Mouse (Mus musculus): ENCODE measurements at regions not wholly inside any gene's neighbourhood (a gene's known extent, or its start where the extent isn't known, plus 50 kb on each side); places are given as distances from the start of the nearest gene placed in this dataset.

- ATAC-seq (no peak), DNase-seq (no peak)
- Histone ChIP-seq H3K4me2 (ENCODE audit: low read depth, low read length) (no peak overlapping the region), H3K9me3 (ENCODE audit: low read length) (no peaks in the 10 kb centered on the region), H3K4me3 (ENCODE audit: low read depth, low read length) (no peak overlapping the region), H3K4me1 (ENCODE audit: insufficient read depth) (no peaks in the 10 kb centered on the region), H3K36me3 (replicated peaks; ENCODE audit: insufficient read depth, low read length) (no peaks in the 10 kb centered on the region), H3K9ac (replicated peaks) (no peak overlapping the region), H3K27ac (ENCODE audit: low read depth) (no peak overlapping the region), H3K27me3 (ENCODE audit: insufficient read depth, low read length) (no peaks in the 10 kb centered on the region)
- TF ChIP-seq EP300 (IDR thresholded peaks at IDR 0.05; ENCODE audit: low read depth): no peak
- no peak for TF ChIP-seq CTCF (IDR thresholded peaks at IDR 0.05; ENCODE audit: low read depth)
- WGBS (ENCODE audit: insufficient replicate concordance): 4% methylated on average over 1 of the region's 1 CpGs
Observed at GRCm38 (mm10) chr3:20822226-20822625, 455.2 kb upstream of the Agtr1b start.

DNA sequence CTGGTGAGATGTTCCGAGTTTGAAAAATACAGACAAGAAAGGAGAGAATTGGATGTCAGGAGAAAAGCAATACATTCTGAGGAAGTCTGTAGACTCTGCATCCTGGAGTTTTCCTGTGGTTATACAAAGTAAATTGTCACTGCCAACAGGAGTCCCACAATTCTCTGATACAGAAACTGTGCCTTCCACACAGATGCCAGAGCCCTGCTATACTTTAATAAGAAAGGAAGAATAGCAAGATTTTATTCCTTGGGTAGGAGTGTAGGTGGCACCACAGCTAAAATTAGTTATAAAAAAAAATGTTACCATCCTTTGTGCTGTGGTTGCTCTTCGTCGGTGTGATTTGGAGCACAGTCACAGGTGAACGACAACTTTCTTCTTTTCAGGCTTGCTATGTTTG lies 454.7 kb upstream of the Agtr1b start:
- 55% methylated on average over 4 of the region's 4 CpGs for WGBS (ENCODE audit: insufficient replicate concordance)
- no peak overlapping the region for H3K4me3 ChIP-seq (ENCODE audit: low read depth, low read length)
- no peaks in the 10 kb centered on the region for H3K4me1 ChIP-seq (ENCODE audit: insufficient read depth)
- no peak overlapping the region for H3K4me2 ChIP-seq (ENCODE audit: low read depth, low read length)
- DNase-seq (no peak), ATAC-seq (no peak)
- TF ChIP-seq CTCF (IDR thresholded peaks at IDR 0.05; ENCODE audit: low read depth): no peak
- TF ChIP-seq EP300 (IDR thresholded peaks at IDR 0.05; ENCODE audit: low read depth): no peak
- H3K9ac ChIP-seq (replicated peaks): no peak overlapping the region
- H3K9me3 ChIP-seq (ENCODE audit: low read length): no peaks in the 10 kb centered on the region
- no peaks in the 10 kb centered on the region for H3K27me3 ChIP-seq (ENCODE audit: insufficient read depth, low read length)
- no peaks in the 10 kb centered on the region for H3K36me3 ChIP-seq (replicated peaks; ENCODE audit: insufficient read depth, low read length)
- H3K27ac ChIP-seq (ENCODE audit: low read depth): no peak overlapping the region

GRCm38 (mm10) chr3:20820047-20820446 lies 453.1 kb upstream of the Agtr1b start:
- no peak overlapping the region for H3K4me2 ChIP-seq (ENCODE audit: low read depth, low read length)
- no peak for TF ChIP-seq EP300 (IDR thresholded peaks at IDR 0.05; ENCODE audit: low read depth)
- TF ChIP-seq CTCF (IDR thresholded peaks at IDR 0.05; ENCODE audit: low read depth): no peak
- no peaks in the 10 kb centered on the region for H3K36me3 ChIP-seq (replicated peaks; ENCODE audit: insufficient read depth, low read length)
- H3K9ac ChIP-seq (replicated peaks): no peak overlapping the region
- no peaks in the 10 kb centered on the region for H3K9me3 ChIP-seq (ENCODE audit: low read length)
- DNase-seq: no peak
- H3K4me3 ChIP-seq (ENCODE audit: low read depth, low read length): no peak overlapping the region
- no peaks in the 10 kb centered on the region for H3K4me1 ChIP-seq (ENCODE audit: insufficient read depth)
- WGBS (ENCODE audit: insufficient replicate concordance): 93% methylated on average over 3 of the region's 3 CpGs
- no peaks in the 10 kb centered on the region for H3K27me3 ChIP-seq (ENCODE audit: insufficient read depth, low read length)
- no peak overlapping the region for H3K27ac ChIP-seq (ENCODE audit: low read depth)
- no peak for ATAC-seq

DNA sequence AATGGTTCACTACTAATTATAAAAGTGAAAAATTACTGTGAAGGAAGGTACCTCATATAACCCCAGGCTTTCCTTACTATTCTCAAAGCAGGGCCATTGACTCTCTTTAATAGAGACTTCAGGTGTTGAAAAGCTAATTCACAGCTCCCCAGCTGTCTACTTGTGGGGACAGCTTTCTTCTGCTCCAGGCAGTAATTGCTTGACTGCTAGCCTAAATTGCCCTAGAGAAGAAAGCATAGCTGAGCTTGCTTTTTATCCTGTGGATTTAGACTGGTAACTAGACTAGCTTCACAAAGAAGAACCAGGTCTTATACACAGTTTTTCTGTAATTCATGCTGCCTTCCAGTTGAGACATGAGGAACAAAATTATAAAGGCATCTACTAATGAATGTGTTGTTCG lies 452.6 kb upstream of the Agtr1b start:
- 57% methylated on average over 1 of the region's 1 CpGs for WGBS (ENCODE audit: insufficient replicate concordance)
- no peaks in the 10 kb centered on the region for H3K9me3 ChIP-seq (ENCODE audit: low read length)
- no peak for TF ChIP-seq EP300 (IDR thresholded peaks at IDR 0.05; ENCODE audit: low read depth)
- TF ChIP-seq CTCF (IDR thresholded peaks at IDR 0.05; ENCODE audit: low read depth): no peak
- no peak for ATAC-seq
- no peak overlapping the region for H3K4me3 ChIP-seq (ENCODE audit: low read depth, low read length)
- H3K27me3 ChIP-seq (ENCODE audit: insufficient read depth, low read length): no peaks in the 10 kb centered on the region
- H3K9ac ChIP-seq (replicated peaks): no peak overlapping the region
- H3K27ac ChIP-seq (ENCODE audit: low read depth): no peak overlapping the region
- no peaks in the 10 kb centered on the region for H3K4me1 ChIP-seq (ENCODE audit: insufficient read depth)
- H3K4me2 ChIP-seq (ENCODE audit: low read depth, low read length): no peak overlapping the region
- H3K36me3 ChIP-seq (replicated peaks; ENCODE audit: insufficient read depth, low read length): no peaks in the 10 kb centered on the region
- DNase-seq: no peak

- Histone ChIP-seq H3K4me3 (ENCODE audit: low read depth, low read length) (no peak overlapping the region), H3K27ac (ENCODE audit: low read depth) (no peak overlapping the region), H3K27me3 (ENCODE audit: insufficient read depth, low read length) (no peaks in the 10 kb centered on the region), H3K9ac (replicated peaks) (no peak overlapping the region), H3K4me1 (ENCODE audit: insufficient read depth) (no peaks in the 10 kb centered on the region), H3K36me3 (replicated peaks; ENCODE audit: insufficient read depth, low read length) (no peaks in the 10 kb centered on the region), H3K4me2 (ENCODE audit: low read depth, low read length) (no peak overlapping the region), H3K9me3 (ENCODE audit: low read length) (no peaks in the 10 kb centered on the region)
- ATAC-seq: no peak
- no peak for DNase-seq
- no peak for TF ChIP-seq CTCF (IDR thresholded peaks at IDR 0.05; ENCODE audit: low read depth)
- no peak for TF ChIP-seq EP300 (IDR thresholded peaks at IDR 0.05; ENCODE audit: low read depth)
- WGBS (ENCODE audit: insufficient replicate concordance): 14% methylated on average over 1 of the region's 1 CpGs
Observed at GRCm38 (mm10) chr3:20816613-20817012, 449.6 kb upstream of the Agtr1b start.

DNA sequence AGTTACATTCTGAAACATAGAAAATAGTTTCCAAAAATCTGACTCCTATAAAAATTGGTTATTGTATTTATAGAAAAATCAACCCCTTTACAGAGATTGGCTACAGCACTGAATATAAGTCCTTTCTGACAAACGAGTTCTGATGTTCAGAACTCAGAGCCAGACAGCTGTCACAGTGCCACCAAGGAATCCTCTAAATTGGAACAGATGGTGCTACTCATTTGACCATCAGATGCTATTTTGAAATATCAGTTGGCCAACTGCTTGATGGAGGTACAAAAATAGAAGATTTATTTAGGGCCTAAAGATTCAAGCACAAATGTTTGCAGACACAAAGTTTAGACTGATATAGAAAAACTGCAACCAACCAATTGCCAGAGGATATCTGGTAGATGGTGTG lies 427.3 kb upstream of the Agtr1b start:
- Histone ChIP-seq H3K9me3 (ENCODE audit: low read length) (no peaks in the 10 kb centered on the region), H3K9ac (replicated peaks) (no peak overlapping the region), H3K27ac (ENCODE audit: low read depth) (no peak overlapping the region), H3K27me3 (ENCODE audit: insufficient read depth, low read length) (no peaks in the 10 kb centered on the region), H3K36me3 (replicated peaks; ENCODE audit: insufficient read depth, low read length) (no peaks in the 10 kb centered on the region), H3K4me1 (ENCODE audit: insufficient read depth) (no peaks in the 10 kb centered on the region), H3K4me2 (ENCODE audit: low read depth, low read length) (no peak overlapping the region), H3K4me3 (ENCODE audit: low read depth, low read length) (no peak overlapping the region)
- ATAC-seq (no peak), DNase-seq (no peak)
- 36% methylated on average over 1 of the region's 1 CpGs for WGBS (ENCODE audit: insufficient replicate concordance)
- TF ChIP-seq CTCF (IDR thresholded peaks at IDR 0.05; ENCODE audit: low read depth) (no peak), EP300 (IDR thresholded peaks at IDR 0.05; ENCODE audit: low read depth) (no peak)

DNA sequence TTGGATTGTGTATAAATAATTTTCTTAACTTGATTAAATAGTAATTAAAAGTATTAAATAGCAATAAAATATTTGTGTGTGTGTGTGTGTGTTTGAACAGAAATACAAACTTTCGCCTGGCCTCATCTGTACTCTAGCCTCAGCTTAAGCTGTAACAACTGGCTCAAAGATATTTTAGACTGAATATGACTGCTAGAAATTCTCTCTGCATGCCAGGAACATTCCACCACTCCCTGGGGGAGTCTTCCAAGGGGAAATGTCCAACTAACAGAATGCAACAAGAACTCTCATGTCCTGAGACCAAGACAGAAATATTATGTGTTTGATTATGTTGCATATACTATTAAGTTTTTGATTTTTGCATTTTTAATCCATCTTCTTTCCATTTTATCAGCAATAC lies 425.5 kb upstream of the Agtr1b start:
- no peak overlapping the region for H3K27ac ChIP-seq (ENCODE audit: low read depth)
- no peaks in the 10 kb centered on the region for H3K9me3 ChIP-seq (ENCODE audit: low read length)
- no peak overlapping the region for H3K4me3 ChIP-seq (ENCODE audit: low read depth, low read length)
- 84% methylated on average over 1 of the region's 1 CpGs for WGBS (ENCODE audit: insufficient replicate concordance)
- DNase-seq: no peak
- H3K4me2 ChIP-seq (ENCODE audit: low read depth, low read length): no peak overlapping the region
- H3K4me1 ChIP-seq (ENCODE audit: insufficient read depth): no peaks in the 10 kb centered on the region
- no peaks in the 10 kb centered on the region for H3K36me3 ChIP-seq (replicated peaks; ENCODE audit: insufficient read depth, low read length)
- no peak overlapping the region for H3K9ac ChIP-seq (replicated peaks)
- no peak for ATAC-seq
- no peak for TF ChIP-seq CTCF (IDR thresholded peaks at IDR 0.05; ENCODE audit: low read depth)
- no peak for TF ChIP-seq EP300 (IDR thresholded peaks at IDR 0.05; ENCODE audit: low read depth)
- no peaks in the 10 kb centered on the region for H3K27me3 ChIP-seq (ENCODE audit: insufficient read depth, low read length)
